26 mouse cellular contexts compared by ENCODE assay signal in the genomic region with DNA sequence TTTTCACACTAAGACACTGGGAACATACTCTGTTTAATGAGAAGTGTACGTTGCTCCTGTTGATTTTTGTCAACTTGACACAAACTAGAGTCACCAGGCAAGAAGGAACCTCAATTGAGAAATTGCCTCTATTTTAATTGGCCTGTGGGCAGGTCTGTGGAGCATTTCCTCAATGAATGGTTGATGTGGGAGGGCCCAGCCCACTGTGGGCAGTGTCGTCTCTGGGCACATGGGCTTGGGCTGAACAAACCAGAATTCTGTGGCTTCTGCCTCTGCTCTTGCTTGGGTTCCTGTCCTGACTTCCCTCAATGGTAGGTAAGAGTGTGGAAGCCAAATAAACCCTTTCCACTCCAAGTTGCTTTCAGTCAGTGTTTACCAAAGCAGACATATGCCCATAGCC.
A peak's percentile ranks its signal among the peaks of the same experiment; 100 is the strongest.
DNase-seq lines count a peak whose midpoint lies in the region; ATAC-seq and TF ChIP-seq lines count a peak whose summit lies in the region.
"Had no signal": no experiment of that assay in that cellular context is flagged by ENCODE, and none has a peak within 500 bp of the region (broad histone marks: within the 10 kb centered on the region; RNA-seq: fewer than 3 reads in every experiment).

No protein-coding gene starts in this region.

- no peak overlapping the region for H3K4me3 ChIP-seq in heart, embryonic 13.5 days
- H3K4me3 ChIP-seq in heart, adult 2 months, result no peak overlapping the region
- H3K4me3 ChIP-seq in testis, adult 2 months (ENCODE audit: control insufficient read depth, low read depth, low read length), result peak overlapping the region; percentile 57
- H3K4me3 ChIP-seq: embryonic facial prominence, embryonic 12.5 days; embryonic facial prominence, embryonic 15.5 days; heart, embryonic 10.5 days; hindbrain, embryonic 10.5 days; hindbrain, embryonic 13.5 days had no signal

- H3K9me3 ChIP-seq in heart, embryonic 13.5 days, result no peaks in the 10 kb centered on the region
- H3K9me3 ChIP-seq: embryonic facial prominence, embryonic 12.5 days; embryonic facial prominence, embryonic 15.5 days; G1E; heart, embryonic 10.5 days; hindbrain, embryonic 10.5 days; hindbrain, embryonic 13.5 days had no signal

- TF ChIP-seq CTCF in heart, adult 2 months (IDR thresholded peaks at IDR 0.05), result no peak
- TF ChIP-seq CTCF in testis, adult 2 months (IDR thresholded peaks at IDR 0.05; ENCODE audit: control insufficient read depth, insufficient read depth, insufficient replicate concordance, low read depth, low read length), result no peak

- no peaks in the 10 kb centered on the region for H3K27me3 ChIP-seq in heart, embryonic 13.5 days (replicated peaks)
- no peaks in the 10 kb centered on the region for H3K27me3 ChIP-seq in heart, adult 2 months (ENCODE audit: control insufficient read depth, insufficient read depth, low read length)
- H3K27me3 ChIP-seq in testis, adult 2 months (ENCODE audit: control insufficient read depth, insufficient read depth, low read length), result no peaks in the 10 kb centered on the region
- H3K27me3 ChIP-seq: CH12.LX; embryonic facial prominence, embryonic 12.5 days; embryonic facial prominence, embryonic 15.5 days; hindbrain, embryonic 13.5 days; Patski had no signal

- H3K9ac ChIP-seq in heart, embryonic 13.5 days, result no peak overlapping the region
- H3K9ac ChIP-seq in heart, adult 2 months (ENCODE audit: low read depth, low read length), result no peak overlapping the region
- H3K9ac ChIP-seq: embryonic facial prominence, embryonic 12.5 days; embryonic facial prominence, embryonic 15.5 days; forebrain, postnatal 0 days; hindbrain, embryonic 13.5 days had no signal

- no peak for DNase-seq in heart, adult 2 months
- no peak for DNase-seq in testis, postnatal 10 days (ENCODE audit: low spot score)
- no peak for DNase-seq in urinary bladder, postnatal 36 days (ENCODE audit: low spot score in 2 of 2)
- DNase-seq in layer of hippocampus, postnatal 36 days, result no peak
- DNase-seq: adrenal gland, postnatal 10 days; adrenal gland, postnatal 36 days; B cell, adult 2 months; cerebellum, adult 18-20 months; cerebellum, adult 9-10 months; cerebellum, postnatal 14 days; forebrain, postnatal 0 days; gastrocnemius, postnatal 25 days had no signal

- TF ChIP-seq EP300 in heart, adult 2 months (IDR thresholded peaks at IDR 0.05; ENCODE audit: insufficient read depth, low read depth, low read length), result no peak

- intact Hi-C loops in heart, adult 2 months (cut with DNase I), result no loop called here

- H3K79me2 ChIP-seq in heart, adult 2 months (replicated peaks; ENCODE audit: control insufficient read depth, insufficient read depth, low read length), result peaks cover 1% of the 10 kb centered on the region; the same call in 1 of the 2 replicates

- WGBS in heart, embryonic 13.5 days, result 83% methylated on average over 2 of the region's 2 CpGs
- 78% methylated on average over 2 of the region's 2 CpGs for WGBS in heart, adult 2 months

- H3K4me2 ChIP-seq in heart, embryonic 13.5 days, result no peak overlapping the region
- H3K4me2 ChIP-seq: embryonic facial prominence, embryonic 12.5 days; embryonic facial prominence, embryonic 15.5 days; hindbrain, embryonic 13.5 days had no signal

- H3K4me1 ChIP-seq in heart, embryonic 13.5 days, result peaks cover 63% of the 10 kb centered on the region
- H3K4me1 ChIP-seq in heart, adult 2 months (ENCODE audit: control insufficient read depth, insufficient read depth, low read length), result peaks cover 14% of the 10 kb centered on the region
- no peaks in the 10 kb centered on the region for H3K4me1 ChIP-seq in testis, adult 2 months (ENCODE audit: control insufficient read depth, insufficient read depth, low read length)

- 0 out of 2 replicates have a peak overlapping the region, but pooled peaks have one; percentile 12 for H3K27ac ChIP-seq in heart, embryonic 13.5 days (replicated peaks)
- no peak overlapping the region for H3K27ac ChIP-seq in heart, adult 2 months
- H3K27ac ChIP-seq in testis, adult 2 months (ENCODE audit: control insufficient read depth, insufficient read depth, low read depth, low read length), result no peak overlapping the region
- H3K27ac ChIP-seq: embryonic facial prominence, embryonic 12.5 days; embryonic facial prominence, embryonic 15.5 days; heart, embryonic 10.5 days; hindbrain, embryonic 10.5 days; hindbrain, embryonic 13.5 days had no signal

- no peak for TF ChIP-seq POLR2A in heart, adult 2 months (IDR thresholded peaks at IDR 0.05; ENCODE audit: insufficient read depth, low read depth, low read length)
- TF ChIP-seq POLR2A in testis, adult 2 months (IDR thresholded peaks at IDR 0.05; ENCODE audit: control insufficient read depth, low read depth, low read length), result no peak

- ATAC-seq in heart, embryonic 13.5 days (ENCODE audit: extremely low read depth, insufficient number of reproducible peaks, low FRiP score, low TSS enrichment), result no peak
- peak; percentile 81 for ATAC-seq in megakaryocyte, adult 5-6 weeks (ENCODE audit: poor library complexity, severe bottlenecking)
- ATAC-seq in neutrophil, adult 5-6 weeks (ENCODE audit: extremely low read depth, insufficient number of reproducible peaks, low FRiP score, poor library complexity, severe bottlenecking), result peak; percentile 19; the same call in 1 of the 2 replicates
- ATAC-seq: forebrain, embryonic 14.5 days; forebrain, postnatal 0 days; hindbrain, embryonic 16.5 days; Patski had no signal

- no peaks in the 10 kb centered on the region for H3K36me3 ChIP-seq in heart, embryonic 13.5 days
- peaks cover 6% of the 10 kb centered on the region; the same call in 1 of the 2 replicates for H3K36me3 ChIP-seq in heart, adult 2 months (ENCODE audit: control insufficient read depth, insufficient read depth, low read length)
- no peaks in the 10 kb centered on the region for H3K36me3 ChIP-seq in testis, adult 2 months (ENCODE audit: control insufficient read depth, insufficient read depth, low read length)
- H3K36me3 ChIP-seq: embryonic facial prominence, embryonic 12.5 days; embryonic facial prominence, embryonic 15.5 days; G1E; heart, embryonic 10.5 days; hindbrain, embryonic 10.5 days; hindbrain, embryonic 13.5 days had no signal
